Mouse (Mus musculus) neural tube, embryonic 15.5 days (tissue): ENCODE results near the gene Ak7. TPM values are rescaled to one million over a fixed set of nuclear protein-coding genes. Genes with fewer than 3 reads are reported as not detected.

ENCODE experiments used
- ATAC-seq: fragments of 200-750 bp; cut with Nextera tagmentation; 2 replicates; pipeline ENCODE4 v1.8.0; 2017; ENCODE audit warnings: mild to moderate bottlenecking, moderate TSS enrichment, moderate library complexity; ENCODE audit not compliant: low FRiP score
- H3K27ac ChIP-seq: fragments of 300-500 bp; sonication (generic); replicated peaks from 2 replicates; pipeline ENCODE4 v1.5.1; 2015; ENCODE audit warnings: mild to moderate bottlenecking, inconsistent platforms
- H3K27me3 ChIP-seq: fragments of 300-500 bp; sonication (generic); replicated peaks from 2 replicates; pipeline ENCODE4 v1.6.1; 2015; ENCODE audit warnings: inconsistent platforms
- H3K36me3 ChIP-seq: fragments of 300-500 bp; sonication (generic); 2 replicates; pipeline ENCODE4 v1.6.1; 2015; ENCODE audit warnings: inconsistent platforms
- H3K4me1 ChIP-seq: fragments of 300-500 bp; sonication (generic); 2 replicates; pipeline ENCODE4 v1.6.1; 2015; ENCODE audit warnings: inconsistent platforms
- H3K4me2 ChIP-seq: fragments of 300-500 bp; sonication (generic); 2 replicates; pipeline ENCODE4 v1.6.1; 2015; ENCODE audit warnings: inconsistent platforms, mild to moderate bottlenecking, moderate library complexity
- H3K4me3 ChIP-seq: fragments of 300-500 bp; sonication (generic); replicated peaks from 2 replicates; pipeline ENCODE4 v1.5.1; 2015; ENCODE audit warnings: mild to moderate bottlenecking, inconsistent platforms
- H3K9ac ChIP-seq: fragments of 300-500 bp; sonication (generic); replicated peaks from 2 replicates; pipeline ENCODE4 v1.6.1; 2015; ENCODE audit warnings: mild to moderate bottlenecking, inconsistent platforms
- H3K9me3 ChIP-seq: fragments of 300-500 bp; sonication (generic); replicated peaks from 2 replicates; pipeline ENCODE4 v1.6.1; 2016; ENCODE audit warnings: inconsistent platforms
- WGBS: fragments of 180-500 bp; shearing (Covaris S2); methylation state at CpG from one replicate; pipeline ENCODE4 v1.1.7; 2015; ENCODE audit warnings: mixed read lengths; 5-methylcytosine and 5-hydroxymethylcytosine counted together
- polyA plus RNA-seq: library from polyadenylated mRNA; unstranded; fragments of >200 nt; fragmentation: Nextera tagmentation; extraction: Ambion mirVana; gene quantifications from 2 replicates; pipeline ENCODE4 v1.2.1, GENCODE M21; 2015

Ak7 gene
- polyA plus RNA-seq, 1 experiment from 2014 or later: 1.7 TPM

- no peaks in the 10 kb centered on the region for H3K4me1 ChIP-seq
- H3K4me2 ChIP-seq: no peak overlapping the region
- no peak overlapping the region for H3K27ac ChIP-seq
- WGBS: 66% methylated on average over 9 of the region's 9 CpGs
- no peak overlapping the region for H3K9ac ChIP-seq
- no peaks in the 10 kb centered on the region for H3K9me3 ChIP-seq
- no peaks in the 10 kb centered on the region for H3K27me3 ChIP-seq
- ATAC-seq: no peak
- no peaks in the 10 kb centered on the region for H3K36me3 ChIP-seq
- H3K4me3 ChIP-seq: no peak overlapping the region
Observed at GRCm38 (mm10) chr12:105733370-105734159, 27.8 kb downstream of the Ak7 start.

GRCm38 (mm10) chr12:105735226-105735888 is 29.6 kb downstream of the Ak7 start:
- Histone ChIP-seq H3K9me3 (no peaks in the 10 kb centered on the region), H3K9ac (no peak overlapping the region), H3K4me1 (no peaks in the 10 kb centered on the region), H3K4me3 (no peak overlapping the region), H3K27ac (no peak overlapping the region), H3K4me2 (no peak overlapping the region), H3K36me3 (no peaks in the 10 kb centered on the region), H3K27me3 (no peaks in the 10 kb centered on the region)
- ATAC-seq: no peak
- 79% methylated on average over 7 of the region's 7 CpGs for WGBS

GRCm38 (mm10) chr12:105735889-105736251 is 30.1 kb downstream of the Ak7 start:
- H3K27me3 ChIP-seq: no peaks in the 10 kb centered on the region
- H3K27ac ChIP-seq: no peak overlapping the region
- H3K4me3 ChIP-seq: no peak overlapping the region
- H3K36me3 ChIP-seq: no peaks in the 10 kb centered on the region
- H3K9me3 ChIP-seq: no peaks in the 10 kb centered on the region
- ATAC-seq: no peak
- no peak overlapping the region for H3K4me2 ChIP-seq
- WGBS: 91% methylated on average over 6 of the region's 6 CpGs
- no peak overlapping the region for H3K9ac ChIP-seq
- no peaks in the 10 kb centered on the region for H3K4me1 ChIP-seq

DNA sequence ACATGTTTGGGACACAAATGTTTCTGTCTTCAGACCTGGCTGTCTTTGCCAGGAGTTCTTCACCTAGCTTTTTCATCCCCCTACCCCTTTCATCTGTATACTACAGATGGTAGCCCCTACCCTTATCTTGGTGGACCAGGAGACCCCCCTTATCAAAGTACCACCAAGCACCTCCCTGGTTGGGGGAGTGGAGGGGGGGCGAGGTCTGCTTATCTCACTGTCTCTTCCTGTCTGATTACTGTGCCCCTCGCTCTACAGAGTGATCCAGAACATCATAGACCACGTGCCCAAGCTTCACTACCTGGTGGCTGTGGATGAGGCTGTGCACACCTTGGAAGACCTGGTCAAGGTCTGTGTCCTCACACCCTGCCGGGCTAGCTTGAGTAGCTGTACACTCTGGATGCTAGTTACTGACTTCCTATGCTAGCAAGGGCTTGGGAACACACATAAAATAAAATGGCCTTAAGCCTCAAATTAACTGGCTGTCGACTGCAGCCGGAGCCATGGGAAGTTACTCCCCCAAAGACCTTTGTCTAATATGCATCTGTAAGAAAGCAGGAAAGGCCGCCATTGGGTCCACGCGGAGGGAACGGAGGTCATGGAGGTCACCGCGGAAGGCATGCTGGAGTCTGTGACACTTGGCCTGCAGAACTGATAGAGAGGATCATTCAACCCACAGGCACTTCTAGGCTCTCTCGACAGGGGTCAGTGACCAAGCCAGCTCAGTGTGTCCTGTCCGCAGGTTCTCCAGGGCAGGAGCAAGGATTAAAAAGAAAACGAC is 32.7 kb downstream of the Ak7 start:
- 83% methylated on average over 15 of the region's 15 CpGs for WGBS

GRCm38 (mm10) chr12:105739656-105740055 is 33.9 kb downstream of the Ak7 start:
- Histone ChIP-seq H3K4me1 (no peaks in the 10 kb centered on the region), H3K27me3 (no peaks in the 10 kb centered on the region), H3K9ac (no peak overlapping the region), H3K9me3 (no peaks in the 10 kb centered on the region), H3K4me2 (no peak overlapping the region), H3K27ac (no peak overlapping the region), H3K4me3 (no peak overlapping the region), H3K36me3 (no peaks in the 10 kb centered on the region)
- 91% methylated on average over 8 of the region's 8 CpGs for WGBS
- no peak for ATAC-seq

More for the DNA sequence above, 32.7 kb downstream of the Ak7 start:
- H3K4me2 ChIP-seq: no peak overlapping the region
- H3K27me3 ChIP-seq: no peaks in the 10 kb centered on the region
- no peak overlapping the region for H3K4me3 ChIP-seq
- H3K4me1 ChIP-seq: no peaks in the 10 kb centered on the region
- H3K9ac ChIP-seq: no peak overlapping the region
- ATAC-seq: no peak
- no peaks in the 10 kb centered on the region for H3K9me3 ChIP-seq
- no peaks in the 10 kb centered on the region for H3K36me3 ChIP-seq
- no peak overlapping the region for H3K27ac ChIP-seq

GRCm38 (mm10) chr12:105748114-105748513 is 42.3 kb downstream of the Ak7 start:
- 89% methylated on average over 5 of the region's 5 CpGs for WGBS
- Histone ChIP-seq H3K4me2 (no peak overlapping the region), H3K36me3 (no peaks in the 10 kb centered on the region), H3K9ac (no peak overlapping the region), H3K4me3 (no peak overlapping the region), H3K9me3 (no peaks in the 10 kb centered on the region), H3K27ac (no peak overlapping the region), H3K4me1 (no peaks in the 10 kb centered on the region), H3K27me3 (no peaks in the 10 kb centered on the region)
- no peak for ATAC-seq

DNA sequence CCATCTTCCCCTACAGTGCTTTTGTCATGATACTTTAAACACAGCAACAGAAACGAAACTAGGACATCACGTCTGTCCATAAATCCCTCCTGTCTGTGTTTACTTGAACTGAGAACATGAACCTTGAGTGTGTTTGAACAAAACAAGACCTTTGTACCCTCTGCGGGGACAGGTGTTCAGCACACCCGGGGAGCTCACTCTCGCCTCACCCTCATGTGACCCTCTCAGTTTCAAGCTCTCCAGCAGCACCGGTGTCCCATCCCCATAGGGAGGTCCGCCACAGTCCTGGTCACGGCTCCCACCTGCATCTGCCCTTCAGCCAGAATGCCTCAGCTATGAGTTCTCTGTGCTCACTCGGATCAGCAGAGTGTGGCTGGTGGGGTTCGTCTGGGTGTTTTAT is 48.0 kb downstream of the Ak7 start:
- ATAC-seq: no peak

DNA sequence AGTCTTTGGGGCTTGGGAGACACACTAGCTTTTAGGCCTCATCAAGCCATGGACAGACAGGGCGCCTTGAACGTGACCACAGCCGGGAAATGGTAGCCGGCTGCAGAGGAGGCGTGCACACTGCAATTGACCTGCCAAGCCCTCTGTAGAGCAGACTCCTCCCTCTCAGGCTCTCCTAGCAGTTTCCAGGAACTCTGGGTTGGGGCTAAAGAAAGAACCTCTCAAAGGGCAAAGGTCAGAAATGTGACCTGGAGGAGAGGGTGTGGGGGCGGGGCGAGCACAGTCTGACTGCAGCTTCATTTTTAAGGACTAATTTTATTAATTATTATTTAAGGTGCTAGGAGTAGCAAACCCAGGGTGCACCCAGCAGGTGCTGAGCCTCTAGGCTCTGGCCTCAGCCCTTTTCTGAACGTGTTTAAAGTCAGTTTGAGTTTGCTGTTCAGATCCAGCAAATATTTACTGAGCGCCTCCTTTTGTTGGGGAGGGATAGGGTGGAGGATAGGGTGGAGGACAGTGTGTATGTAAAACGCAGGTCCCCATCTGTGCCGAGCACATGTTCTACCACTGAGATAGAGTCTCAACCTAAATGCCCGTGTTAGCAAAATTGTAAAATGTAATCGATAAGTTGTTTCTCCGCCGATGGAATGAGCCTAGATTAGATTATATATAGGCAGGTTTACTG is 52.2 kb downstream of the Ak7 start:
- WGBS: 40% methylated on average over 15 of the region's 15 CpGs
- Histone ChIP-seq H3K36me3 (no peaks in the 10 kb centered on the region), H3K9ac (no peak overlapping the region), H3K4me3 (no peak overlapping the region), H3K4me1 (no peaks in the 10 kb centered on the region), H3K27me3 (no peaks in the 10 kb centered on the region), H3K9me3 (no peaks in the 10 kb centered on the region), H3K27ac (no peak overlapping the region), H3K4me2 (no peak overlapping the region)
- no peak for ATAC-seq

More for the DNA sequence above, 48.0 kb downstream of the Ak7 start:
- H3K9ac ChIP-seq: no peak overlapping the region
- 86% methylated on average over 10 of the region's 10 CpGs for WGBS
- H3K36me3 ChIP-seq: no peaks in the 10 kb centered on the region
- no peaks in the 10 kb centered on the region for H3K4me1 ChIP-seq
- no peaks in the 10 kb centered on the region for H3K9me3 ChIP-seq
- no peak overlapping the region for H3K4me2 ChIP-seq
- no peaks in the 10 kb centered on the region for H3K27me3 ChIP-seq
- H3K4me3 ChIP-seq: no peak overlapping the region
- no peak overlapping the region for H3K27ac ChIP-seq

GRCm38 (mm10) chr12:105758911-105759310 is 53.1 kb downstream of the Ak7 start:
- WGBS: 92% methylated on average over 2 of the region's 2 CpGs
- no peaks in the 10 kb centered on the region for H3K36me3 ChIP-seq
- no peak overlapping the region for H3K4me3 ChIP-seq
- no peak overlapping the region for H3K9ac ChIP-seq
- ATAC-seq: no peak
- H3K27ac ChIP-seq: no peak overlapping the region
- H3K4me1 ChIP-seq: no peaks in the 10 kb centered on the region
- no peak overlapping the region for H3K4me2 ChIP-seq
- H3K27me3 ChIP-seq: no peaks in the 10 kb centered on the region
- H3K9me3 ChIP-seq: no peaks in the 10 kb centered on the region

DNA sequence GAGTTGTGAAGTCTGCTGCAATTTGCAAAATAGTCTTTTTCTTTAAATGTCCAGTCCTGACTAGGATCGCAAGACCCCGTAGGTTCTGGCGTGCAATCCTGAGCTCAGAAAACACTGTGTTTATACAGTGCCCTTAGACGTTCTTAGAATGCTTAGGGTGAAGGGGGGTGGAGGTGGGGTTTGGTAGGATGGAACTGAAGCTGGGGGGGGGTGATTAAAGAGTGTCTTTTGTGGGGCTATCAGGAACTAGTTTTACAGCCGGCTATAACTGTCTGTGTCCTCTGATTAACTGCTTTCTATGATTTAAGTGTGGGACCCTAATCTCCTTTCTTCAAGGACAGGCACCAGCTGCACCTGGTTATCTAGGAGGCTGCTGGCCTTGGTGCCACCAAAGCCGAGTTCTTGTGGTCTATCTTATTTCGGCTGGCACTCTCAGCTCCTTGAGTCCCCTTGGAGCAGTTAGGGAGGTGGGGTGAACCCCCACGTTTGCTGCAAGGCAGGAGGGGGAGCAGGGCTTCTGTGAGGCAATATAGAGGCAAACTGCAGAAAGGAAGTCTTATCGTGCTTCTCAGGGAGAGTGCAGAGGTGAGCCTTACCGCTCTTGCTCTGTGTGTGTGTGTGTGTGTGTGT is 54.2 kb downstream of the Ak7 start:
- Histone ChIP-seq H3K4me1 (no peaks in the 10 kb centered on the region), H3K27me3 (no peaks in the 10 kb centered on the region), H3K36me3 (no peaks in the 10 kb centered on the region), H3K9ac (no peak overlapping the region), H3K4me3 (no peak overlapping the region), H3K4me2 (no peak overlapping the region), H3K27ac (no peak overlapping the region), H3K9me3 (no peaks in the 10 kb centered on the region)
- no peak for ATAC-seq
- 10% methylated on average over 10 of the region's 10 CpGs for WGBS

- Histone ChIP-seq H3K9me3 (no peaks in the 10 kb centered on the region), H3K4me2 (no peak overlapping the region), H3K9ac (no peak overlapping the region), H3K4me3 (no peak overlapping the region), H3K4me1 (no peaks in the 10 kb centered on the region), H3K27me3 (no peaks in the 10 kb centered on the region), H3K27ac (no peak overlapping the region), H3K36me3 (no peaks in the 10 kb centered on the region)
- ATAC-seq: no peak
- WGBS: 44% methylated on average over 11 of the region's 11 CpGs
Observed at GRCm38 (mm10) chr12:105761171-105761570, 55.4 kb downstream of the Ak7 start.
